Mouse (Mus musculus): Measurements from ENCODE around the gene Bmpr1b.

DNA sequence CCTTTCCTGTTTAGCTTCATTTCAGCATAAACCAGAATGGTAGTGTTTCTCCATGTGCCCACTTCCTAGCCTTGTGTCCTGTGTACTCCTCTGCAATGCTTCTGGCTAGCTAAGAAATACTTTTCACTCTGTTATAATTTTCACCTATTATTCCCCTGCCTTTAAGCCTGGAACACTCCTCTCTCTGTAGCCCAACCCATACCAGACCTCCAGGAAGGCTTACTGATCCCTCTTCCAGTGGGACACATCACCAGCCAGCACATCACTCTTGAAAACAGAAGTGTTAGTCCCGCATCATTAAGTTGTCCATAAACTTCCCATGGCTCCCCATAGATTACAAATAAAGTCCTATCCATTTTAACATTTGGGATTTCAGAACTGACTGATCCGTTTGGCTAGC is 375.5 kb downstream of the Bmpr1b start:
- TF ChIP-seq EP300 (IDR thresholded peaks at IDR 0.05; ENCODE audit: low read depth) = no peak
- TF ChIP-seq CTCF (IDR thresholded peaks at IDR 0.05; ENCODE audit: low read depth) = no peak
